Mouse (Mus musculus) naive thymus-derived CD4-positive, alpha-beta T cell, adult 2 months (primary cell): ENCODE measurements around the gene Gm11168.
A peak's percentile ranks its signal among the peaks of the same experiment; 100 is the strongest.
"Not testable (repeated sequence)": the region's sequence is repeated elsewhere in the genome, so short reads cannot be mapped to it uniquely, and the experiment has no call there.

Experiments
- DNase-seq: peaks from one replicate; pipeline ENCODE4 v3.0.0-alpha.2; 2011; ENCODE audit warnings: low read depth

Gm11168 gene

DNA sequence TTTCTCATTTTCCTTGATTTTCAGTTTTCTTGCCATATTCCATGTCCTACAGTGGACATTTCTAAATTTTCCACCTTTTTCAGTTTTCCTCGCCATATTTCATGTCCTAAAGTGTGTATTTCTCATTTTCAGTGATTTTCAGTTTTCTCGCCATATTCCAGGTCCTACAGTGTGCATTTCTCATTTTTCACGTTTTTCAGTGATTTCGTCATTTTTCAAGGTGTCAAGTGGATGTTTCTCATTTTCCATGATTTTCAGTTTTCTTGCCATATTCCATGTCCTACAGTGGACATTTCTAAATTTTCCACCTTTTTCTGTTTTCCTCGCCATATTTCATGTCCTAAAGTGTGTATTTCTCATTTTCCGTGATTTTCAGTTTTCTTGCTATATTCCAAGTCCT lies 22.5 kb downstream of the Gm11168 start:
- not testable (repeated sequence) for DNase-seq

- DNase-seq: not testable (repeated sequence)
Measured at GRCm38 (mm10) chr9:3026136-3026535, 23.0 kb downstream of the Gm11168 start.

- DNase-seq: not testable (repeated sequence)
Measured at GRCm38 (mm10) chr9:3026741-3027140, 23.6 kb downstream of the Gm11168 start.

DNA sequence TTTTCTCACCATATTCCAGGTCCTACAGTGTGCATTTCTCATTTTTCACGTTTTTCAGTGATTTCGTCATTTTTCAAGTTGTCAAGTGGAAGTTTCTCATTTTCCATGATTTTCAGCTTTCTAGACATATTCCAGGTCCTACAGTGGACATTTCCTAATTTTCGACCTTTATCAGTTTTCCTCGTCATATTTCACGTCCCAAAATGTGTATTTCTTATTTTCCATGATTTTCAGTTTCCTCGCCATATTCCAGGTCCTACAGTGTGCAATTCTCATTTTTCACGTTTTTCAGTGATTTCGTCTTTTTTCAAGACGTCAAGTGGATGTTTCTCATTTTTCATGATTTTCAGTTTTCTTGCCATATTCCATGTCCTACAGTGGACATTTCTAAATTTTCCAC lies 24.1 kb downstream of the Gm11168 start:
- peak; percentile 56 for DNase-seq

DNA sequence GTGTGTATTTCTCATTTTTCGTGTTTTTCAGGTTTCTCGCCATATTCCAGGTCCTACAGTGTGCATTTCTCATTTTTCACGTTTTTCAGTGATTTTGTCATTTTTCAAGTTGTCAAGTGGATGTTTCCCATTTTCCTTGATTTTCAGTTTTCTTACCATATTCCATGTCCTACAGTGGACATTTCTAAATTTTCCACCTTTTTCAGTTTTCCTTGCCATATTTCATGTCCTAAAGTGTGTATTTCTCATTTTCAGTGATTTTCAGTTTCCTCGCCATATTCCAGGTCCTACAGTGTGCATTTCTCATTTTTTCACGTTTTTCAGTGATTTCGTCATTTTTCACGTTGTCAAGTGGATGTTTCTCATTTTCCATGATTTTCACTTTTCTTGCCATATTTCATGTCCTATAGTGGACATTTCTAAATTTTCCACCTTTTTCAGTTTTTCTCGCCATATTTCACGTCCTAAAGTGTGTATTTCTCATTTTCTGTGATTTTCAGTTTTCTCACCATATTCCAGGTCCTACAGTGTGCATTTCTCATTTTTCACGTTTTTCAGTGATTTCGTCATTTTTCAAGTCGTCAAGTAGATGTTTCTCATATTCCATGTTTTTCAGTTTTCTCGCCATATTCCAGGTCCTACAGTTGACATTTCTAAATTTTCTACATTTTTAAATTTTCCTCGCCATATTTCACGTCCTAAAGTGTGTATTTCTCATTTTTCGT lies 26.3 kb downstream of the Gm11168 start:
- not testable (repeated sequence) for DNase-seq

DNA sequence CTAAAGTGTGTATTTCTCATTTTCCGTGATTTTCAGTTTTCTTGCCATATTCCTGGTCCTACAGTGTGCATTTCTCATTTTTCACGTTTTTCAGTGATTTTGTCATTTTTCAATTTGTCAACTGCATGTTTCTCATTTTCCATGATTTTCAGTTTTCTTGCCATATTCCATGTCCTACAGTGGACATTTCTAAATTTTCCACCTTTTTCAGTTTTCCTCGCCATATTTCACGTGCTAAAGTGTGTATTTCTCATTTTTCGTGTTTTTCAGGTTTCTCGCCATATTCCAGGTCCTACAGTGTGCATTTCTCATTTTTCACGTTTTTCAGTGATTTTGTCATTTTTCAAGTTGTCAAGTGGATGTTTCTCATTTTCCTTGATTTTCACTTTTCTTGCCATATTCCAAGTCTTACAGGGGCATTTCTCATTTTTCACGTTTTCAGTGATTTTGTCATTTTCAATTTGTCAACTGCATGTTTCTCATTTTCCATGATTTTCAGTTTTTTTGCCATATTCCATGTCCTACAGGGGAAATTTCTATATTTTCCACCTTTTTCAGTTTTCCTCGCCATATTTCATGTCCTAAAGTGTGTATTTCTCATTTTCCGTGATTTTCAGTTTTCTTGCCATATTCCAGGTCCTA lies 27.7 kb downstream of the Gm11168 start:
- peak; percentile 87 for DNase-seq

GRCm38 (mm10) chr9:3034299-3034698 lies 31.2 kb downstream of the Gm11168 start, which contains the start of gene Gm17535:
Gene Gm17535, plus strand, starts transcription at chr9:3034599.
- DNase-seq: not testable (repeated sequence)

DNA sequence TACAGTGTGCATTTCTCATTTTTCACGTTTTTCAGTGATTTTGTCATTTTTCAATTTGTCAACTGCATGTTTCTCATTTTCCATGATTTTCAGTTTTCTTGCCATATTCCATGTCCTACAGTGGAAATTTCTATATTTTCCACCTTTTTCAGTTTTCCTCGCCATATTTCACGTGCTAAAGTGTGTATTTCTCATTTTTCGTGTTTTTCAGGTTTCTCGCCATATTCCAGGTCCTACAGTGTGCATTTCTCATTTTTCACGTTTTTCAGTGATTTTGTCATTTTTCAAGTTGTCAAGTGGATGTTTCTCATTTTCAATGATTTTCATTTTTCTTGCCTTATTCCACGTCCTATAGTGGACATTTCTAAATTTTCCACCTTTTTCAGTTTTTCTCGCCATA lies 33.4 kb downstream of the Gm11168 start, which contains the start of gene Gm10715:
Gm10715 (plus strand) TSS at position 301 of the 400 bp plus-strand sequence.
- not testable (repeated sequence) for DNase-seq

- DNase-seq: peak; percentile 31
Measured at GRCm38 (mm10) chr9:3038161-3038560, 35.0 kb downstream of the Gm11168 start.
